ENCODE assay signal across 8 mouse cellular contexts in genomic region chr9:55327234-55327615, GRCm38 (mm10). TPM values are rescaled to one million over a fixed set of nuclear protein-coding genes. Genes with fewer than 3 reads are reported as not detected.
DNase-seq lines count a peak whose midpoint lies in the region; ATAC-seq and TF ChIP-seq lines count a peak whose summit lies in the region.

No protein-coding gene starts in this region.

- H3K9ac ChIP-seq in embryonic facial prominence, embryonic 11.5 days (replicated peaks; ENCODE audit: low read length) = peak overlapping the region; percentile 66
- peak overlapping the region; percentile 84 for H3K9ac ChIP-seq in midbrain, embryonic 13.5 days (replicated peaks)

- H3K4me1 ChIP-seq in embryonic facial prominence, embryonic 11.5 days (ENCODE audit: control insufficient read depth, insufficient read depth, low read length) = no peaks in the 10 kb centered on the region; the same call in 1 of the 2 replicates
- peaks cover 17% of the 10 kb centered on the region for H3K4me1 ChIP-seq in midbrain, embryonic 13.5 days (replicated peaks)

- H3K36me3 ChIP-seq in embryonic facial prominence, embryonic 11.5 days (replicated peaks; ENCODE audit: control insufficient read depth, insufficient read depth, low read depth, low read length) = no peaks in the 10 kb centered on the region
- no peaks in the 10 kb centered on the region for H3K36me3 ChIP-seq in midbrain, embryonic 13.5 days

- peak overlapping the region; percentile 88 for H3K4me2 ChIP-seq in embryonic facial prominence, embryonic 11.5 days (ENCODE audit: low read depth, low read length)
- H3K4me2 ChIP-seq in midbrain, embryonic 13.5 days (replicated peaks) = peak overlapping the region; percentile 72

- ATAC-seq in embryonic facial prominence, embryonic 11.5 days (replicated peaks; ENCODE audit: insufficient number of reproducible peaks, low FRiP score, low TSS enrichment, low read depth) = no peak
- ATAC-seq in midbrain, embryonic 13.5 days = no peak; the same call in 1 of the 2 replicates

- no peaks in the 10 kb centered on the region for H3K9me3 ChIP-seq in embryonic facial prominence, embryonic 11.5 days (replicated peaks; ENCODE audit: control insufficient read depth, low read length)
- no peaks in the 10 kb centered on the region for H3K9me3 ChIP-seq in midbrain, embryonic 13.5 days

- WGBS in embryonic facial prominence, embryonic 11.5 days = 3% methylated on average over 13 of the region's 13 CpGs
- under 1% methylated on average over 13 of the region's 13 CpGs for WGBS in midbrain, embryonic 13.5 days

- DNase-seq in layer of hippocampus, adult 2 months (ENCODE audit: low spot score in 2 of 2) = peak; percentile 3 to 21
- DNase-seq in layer of hippocampus, adult 9-11 months = no peak
- peak; percentile 28 for DNase-seq in MN1 (ENCODE audit: low spot score)
- peak; percentile 38 for DNase-seq in embryonic facial prominence, embryonic 11.5 days (ENCODE audit: low spot score)
- peak; percentile 74 for DNase-seq in induced T-regulatory cell, adult 2 months (ENCODE audit: low read depth)
- peak; percentile 12 for DNase-seq in thymus, postnatal 25 days
- no peak for DNase-seq in adrenal gland, adult 2 months

- peak overlapping the region; percentile 93 for H3K27ac ChIP-seq in layer of hippocampus, adult 2 months
- H3K27ac ChIP-seq in embryonic facial prominence, embryonic 11.5 days (replicated peaks; ENCODE audit: low read depth, low read length) = no peak overlapping the region
- H3K27ac ChIP-seq in midbrain, embryonic 13.5 days = peak overlapping the region; percentile 74

- peak overlapping the region; percentile 86 for H3K4me3 ChIP-seq in layer of hippocampus, adult 2 months
- peak overlapping the region; percentile 63 for H3K4me3 ChIP-seq in embryonic facial prominence, embryonic 11.5 days (ENCODE audit: low read depth, low read length)
- peak overlapping the region; percentile 73 for H3K4me3 ChIP-seq in midbrain, embryonic 13.5 days (replicated peaks)

- peaks cover 17% of the 10 kb centered on the region for H3K27me3 ChIP-seq in embryonic facial prominence, embryonic 11.5 days (ENCODE audit: control insufficient read depth, insufficient read depth, low read length)
- H3K27me3 ChIP-seq in midbrain, embryonic 13.5 days = peaks cover 42% of the 10 kb centered on the region

- peak; percentile 12; the same call in 1 of the 2 replicates for TF ChIP-seq CTCF in layer of hippocampus, adult 2 months (conservative IDR thresholded peaks at IDR 0.05)

RNA-seq across cellular contexts. Expression of gene Tmem266, which starts 0.5 kb away (rescaled TPM):
- total RNA-seq in layer of hippocampus, adult 2 months (2021) = 1 to 10 TPM; 5.8 to 6.1 TPM
- polyA plus RNA-seq in embryonic facial prominence, embryonic 11.5 days (2014; fragmentation: Nextera tagmentation; extraction: Ambion mirVana) = 0.17 and 0.40 TPM in 2 replicates
- polyA plus RNA-seq in midbrain, embryonic 13.5 days (2015; fragmentation: Nextera tagmentation; extraction: Ambion mirVana) = 2.8 and 3.2 TPM in 2 replicates
- 1 to 10 TPM in 1 of 2 experiments, under 1 TPM in 1; 0.69 to 1.0 TPM for total RNA-seq in adrenal gland, adult 2 months (2021)
- polyA plus RNA-seq in adrenal gland, adult 2 months (2012; rRNA removed) = 1.5 and 1.6 TPM in 2 replicates

RNA-seq across cellular contexts. Expression of gene Nrg4, which starts 0.6 kb away (rescaled TPM):
- total RNA-seq in layer of hippocampus, adult 2 months (2021) = 1 to 10 TPM in 1 of 2 experiments, under 1 TPM in 1; 0.97 to 1.3 TPM
- polyA plus RNA-seq in embryonic facial prominence, embryonic 11.5 days (2014; fragmentation: Nextera tagmentation; extraction: Ambion mirVana) = 0.81 and 1.4 TPM in 2 replicates
- 1.5 and 1.9 TPM in 2 replicates for polyA plus RNA-seq in midbrain, embryonic 13.5 days (2015; fragmentation: Nextera tagmentation; extraction: Ambion mirVana)
- total RNA-seq in adrenal gland, adult 2 months (2021) = 10 to 100 TPM; 27.8 to 44.6 TPM
- polyA plus RNA-seq in adrenal gland, adult 2 months (2012; rRNA removed) = 12.4 and 18.8 TPM in 2 replicates

Comparison
In these comparisons a context has a peak if more than half of its experiments do, and no peak if none do; other contexts are left out.
1. DNase-seq: peak in layer of hippocampus, adult 2 months (2 of 2), MN1 (single experiment), embryonic facial prominence, embryonic 11.5 days (single experiment), induced T-regulatory cell, adult 2 months (single experiment) and thymus, postnatal 25 days (single experiment); none in layer of hippocampus, adult 9-11 months (single experiment) and adrenal gland, adult 2 months (single experiment).
2. Peak in every context shown above with its lines, with median percentiles within 50 percentile points of each other: H3K4me3 ChIP-seq.